Mouse (Mus musculus) kidney, adult 2 months (tissue): ENCODE data around the gene Pacsin2. TPM values are rescaled to one million over a fixed set of nuclear protein-coding genes. Genes with fewer than 3 reads are reported as not detected.
"Not testable (repeated sequence)": the region's sequence is repeated elsewhere in the genome, so short reads cannot be mapped to it uniquely, and the experiment has no call there.

ENCODE experiments used
- DNase-seq: peaks from one replicate; pipeline ENCODE4 v3.0.0; 2021
- H3K27ac ChIP-seq: fragments of 200-500 bp; 2 replicates; pipeline ENCODE4 v1.5.1; 2012; ENCODE audit warnings: low read depth, low read length, control low read depth, inconsistent platforms; ENCODE audit not compliant: insufficient read depth
- H3K27me3 ChIP-seq: fragments of 200-500 bp; replicated peaks from 2 replicates; pipeline ENCODE4 v1.6.1; 2012; ENCODE audit warnings: mild to moderate bottlenecking, moderate library complexity, low read length, inconsistent platforms; ENCODE audit not compliant: control insufficient read depth, insufficient read depth
- H3K36me3 ChIP-seq: fragments of 200-500 bp; 2 replicates; pipeline ENCODE4 v1.6.1; 2012; ENCODE audit warnings: mild to moderate bottlenecking, moderate library complexity, low read length, inconsistent platforms; ENCODE audit not compliant: control insufficient read depth, insufficient read depth
- H3K4me1 ChIP-seq: fragments of 200-500 bp; 2 replicates; pipeline ENCODE4 v1.6.1; 2011; ENCODE audit warnings: low read length; ENCODE audit not compliant: control insufficient read depth, insufficient read depth
- H3K4me3 ChIP-seq: fragments of 200-500 bp; 2 replicates; pipeline ENCODE4 v1.5.1; 2011; ENCODE audit warnings: mild to moderate bottlenecking, low read depth, low read length, control low read depth; ENCODE audit not compliant: insufficient read depth
- CTCF ChIP-seq: fragments of 200-500 bp; conservative IDR thresholded peaks from 2 replicates; pipeline ENCODE4 v1.5.1; 2011; ENCODE audit warnings: low read depth, mild to moderate bottlenecking, control low read depth, low read length, moderate library complexity, mixed read lengths; ENCODE audit not compliant: insufficient read depth, insufficient read length
- POLR2A ChIP-seq: fragments of 200-500 bp; IDR thresholded peaks from one replicate; pipeline ENCODE4 v1.6.1; 2011; ENCODE audit warnings: low read depth, low read length, control low read depth
- WGBS: fragments of 180-500 bp; shearing (Covaris S2); methylation state at CpG from one replicate; pipeline ENCODE4 v1.1.7; 2018; 5-methylcytosine and 5-hydroxymethylcytosine counted together
- polyA plus RNA-seq: library from polyadenylated mRNA; depleted of rRNA; stranded (reverse); fragments of >200 nt; gene quantifications from 2 replicates; pipeline ENCODE4 v1.2.3, GENCODE M21; 2012

The Pacsin2 gene
- polyA plus RNA-seq, 1 experiment: 126 TPM

DNA sequence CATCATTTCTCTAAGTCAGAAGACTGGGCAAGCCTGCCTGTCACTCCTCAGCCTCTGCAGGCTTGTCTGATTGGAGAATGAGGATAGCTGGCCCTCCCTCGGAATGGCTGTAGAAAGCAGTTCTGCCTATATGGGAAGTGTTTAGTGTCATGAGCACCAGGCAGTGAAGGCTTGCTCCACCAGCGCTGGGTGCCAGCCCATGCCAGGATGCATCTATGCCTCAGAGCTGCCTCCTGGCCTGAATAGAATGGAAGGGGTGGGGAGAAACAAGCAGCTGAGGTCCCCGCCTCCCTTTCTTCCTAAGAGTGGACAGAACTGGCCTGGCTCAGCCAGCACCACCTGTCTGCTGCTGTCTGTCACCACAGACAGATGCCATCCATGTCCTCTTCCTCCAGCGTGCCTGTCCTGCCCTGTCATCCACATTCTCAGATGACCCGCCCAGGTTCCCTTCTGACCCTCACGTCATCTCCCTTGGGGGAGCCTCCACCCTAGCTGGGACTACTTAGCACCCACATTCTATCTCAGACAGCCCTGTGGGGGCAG is 4.9 kb upstream of the Pacsin2 start:
- Histone ChIP-seq H3K4me1 (peaks cover 19% of the 10 kb centered on the region; the same call in 1 of the 2 replicates), H3K27me3 (no peaks in the 10 kb centered on the region), H3K36me3 (no peaks in the 10 kb centered on the region), H3K4me3 (no peak overlapping the region), H3K27ac (no peak overlapping the region)
- TF ChIP-seq CTCF: no peak
- TF ChIP-seq POLR2A: no peak
- DNase-seq: no peak
- WGBS: 83% methylated on average over 6 of the region's 6 CpGs

DNA sequence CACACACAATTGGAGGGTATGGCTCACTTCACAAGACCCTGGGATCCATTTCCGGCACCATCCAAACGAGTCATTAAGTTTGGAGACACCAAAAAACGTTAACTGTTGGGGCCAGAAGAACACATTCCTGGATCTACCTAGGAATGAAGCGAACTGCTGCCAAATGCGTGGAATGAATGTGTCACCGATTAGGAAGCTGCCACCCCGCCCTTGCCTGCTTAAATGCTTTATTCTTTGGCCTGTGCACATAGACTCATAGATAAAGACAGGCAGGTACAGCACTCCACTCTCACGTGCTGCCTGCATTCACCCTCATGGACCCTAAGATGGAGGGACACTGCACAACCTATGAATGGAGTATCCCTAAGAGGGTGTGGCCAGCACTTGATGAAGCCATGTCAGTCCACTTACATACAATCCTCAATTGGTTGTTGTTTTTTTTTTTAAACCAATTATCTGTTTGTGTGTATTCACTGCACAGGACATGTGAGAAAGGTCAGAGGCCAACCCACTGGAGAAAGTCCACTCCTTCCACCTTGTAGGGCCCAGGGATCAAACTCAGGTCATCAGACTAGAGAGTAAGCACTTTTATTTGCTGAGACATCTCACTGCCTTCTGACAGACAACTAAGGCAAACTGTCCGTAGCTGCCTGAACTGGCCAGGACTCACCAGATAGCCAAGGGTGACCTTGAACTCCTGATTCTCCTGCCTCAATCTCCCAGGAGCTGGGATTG is 3.0 kb upstream of the Pacsin2 start:
- no peak overlapping the region for H3K27ac ChIP-seq
- peaks cover 24% of the 10 kb centered on the region; the same call in 1 of the 2 replicates for H3K4me1 ChIP-seq
- H3K36me3 ChIP-seq: no peaks in the 10 kb centered on the region
- H3K27me3 ChIP-seq: no peaks in the 10 kb centered on the region
- TF ChIP-seq CTCF (no peak), POLR2A (no peak)
- WGBS: 43% methylated on average over 9 of the region's 9 CpGs
- DNase-seq: peak; percentile 77
- no peak overlapping the region for H3K4me3 ChIP-seq

DNA sequence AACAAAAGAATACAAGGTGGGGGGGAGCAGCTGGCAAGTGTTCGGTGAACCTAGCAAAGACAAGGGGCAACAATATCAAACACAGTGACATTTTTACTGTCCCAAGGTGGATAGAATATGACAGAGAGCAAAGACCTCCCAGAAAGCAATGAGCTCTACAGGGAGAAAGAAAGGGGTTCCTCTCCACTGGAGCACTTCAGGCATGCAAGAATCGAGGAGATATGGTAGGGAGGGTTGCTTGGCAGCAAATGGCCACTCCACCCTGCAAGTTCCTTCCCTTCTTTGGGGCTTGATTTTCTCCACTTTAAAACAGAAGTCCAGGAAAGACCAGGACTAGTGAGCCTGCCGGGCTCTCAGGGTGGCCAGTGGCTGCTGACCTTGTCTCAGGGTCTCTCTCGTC is 1.9 kb upstream of the Pacsin2 start:
- DNase-seq: no peak
- H3K4me3 ChIP-seq: no peak overlapping the region
- no peaks in the 10 kb centered on the region for H3K36me3 ChIP-seq
- H3K27me3 ChIP-seq: no peaks in the 10 kb centered on the region
- 56% methylated on average over 4 of the region's 4 CpGs for WGBS
- TF ChIP-seq CTCF: no peak
- TF ChIP-seq POLR2A: no peak
- H3K27ac ChIP-seq: no peak overlapping the region
- peaks cover 23% of the 10 kb centered on the region; the same call in 1 of the 2 replicates for H3K4me1 ChIP-seq

DNA sequence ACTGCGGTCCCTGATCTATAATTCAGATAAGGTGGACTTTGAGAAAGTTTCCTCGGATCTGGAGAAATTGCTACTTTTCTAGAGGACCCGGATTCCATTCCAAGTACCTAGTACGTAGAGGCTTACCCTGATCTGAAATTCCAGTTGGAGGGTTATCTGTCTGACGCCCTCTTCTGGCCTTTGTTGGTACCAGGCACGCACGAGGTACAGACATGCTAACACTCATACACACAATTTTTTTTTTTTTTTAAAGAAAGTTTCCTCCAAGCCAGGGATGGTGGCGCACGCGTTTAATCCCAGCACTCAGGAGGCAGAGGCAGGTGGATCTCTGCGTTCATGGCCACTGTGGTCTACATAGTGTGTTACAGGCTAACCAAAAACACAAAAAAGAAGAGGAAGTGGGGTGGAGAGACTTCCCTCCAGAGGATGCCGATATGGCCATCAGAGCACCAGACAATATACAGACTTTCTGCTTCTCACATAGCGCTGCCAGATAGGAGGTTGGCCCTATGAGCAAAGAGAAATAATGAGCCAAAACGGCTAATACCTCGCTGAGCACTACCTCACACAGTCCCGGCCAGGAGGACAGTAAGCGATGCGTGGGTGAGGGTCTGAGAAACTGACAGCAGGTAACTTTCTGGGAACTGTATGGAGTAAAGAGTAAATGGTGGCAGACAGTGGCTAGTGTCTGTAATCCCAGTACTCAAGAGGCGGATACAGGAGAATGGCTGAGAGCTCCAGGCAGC is 672 bp upstream of the Pacsin2 start:
- peak overlapping the region; percentile 60 for H3K27ac ChIP-seq
- no peak for DNase-seq
- TF ChIP-seq CTCF (0 out of 2 replicates have a peak, but pooled peaks have one; percentile 31), POLR2A (no peak)
- H3K4me1 ChIP-seq: peaks cover 26% of the 10 kb centered on the region
- no peaks in the 10 kb centered on the region for H3K36me3 ChIP-seq
- WGBS: 73% methylated on average over 19 of the region's 19 CpGs
- H3K27me3 ChIP-seq: no peaks in the 10 kb centered on the region
- H3K4me3 ChIP-seq: no peak overlapping the region

DNA sequence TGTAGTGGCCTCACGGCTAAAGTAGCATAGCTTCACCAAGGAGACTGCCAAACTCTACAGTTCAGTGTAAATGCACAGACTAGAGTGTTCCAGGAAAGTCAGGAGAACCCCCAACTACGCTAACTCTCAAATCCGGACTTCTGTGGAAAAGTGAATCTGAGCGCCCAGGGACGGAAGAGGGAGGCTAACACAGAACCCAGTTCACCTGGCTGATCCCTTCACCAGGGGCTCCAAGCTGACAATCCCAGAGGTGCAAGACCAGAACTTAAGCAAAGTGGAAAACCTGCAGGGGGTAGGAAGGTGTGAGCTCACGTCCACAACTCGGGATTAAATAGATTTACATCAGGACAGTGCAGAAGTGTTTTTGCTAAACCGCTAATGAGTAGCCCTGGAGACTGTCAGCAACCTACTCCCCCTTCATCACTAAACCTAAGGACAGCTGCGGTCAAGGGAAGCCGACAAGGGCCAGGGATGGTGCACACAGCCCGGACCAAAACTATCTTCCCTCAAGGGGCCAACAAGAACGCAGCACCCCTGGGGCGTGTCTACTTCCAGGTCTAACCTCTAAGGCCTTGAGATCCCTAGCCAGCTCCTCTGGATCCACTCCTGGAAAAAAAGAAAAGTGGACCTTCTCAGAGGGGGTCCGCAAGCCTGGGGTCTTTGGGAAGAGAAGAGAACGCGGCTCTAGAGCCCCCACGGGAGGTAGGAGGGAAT is 880 bp downstream of the Pacsin2 start:
- Histone ChIP-seq H3K36me3 (no peaks in the 10 kb centered on the region), H3K27ac (peak overlapping the region; percentile 76), H3K4me3 (peak overlapping the region; percentile 60), H3K27me3 (no peaks in the 10 kb centered on the region), H3K4me1 (peaks cover 29% of the 10 kb centered on the region)
- TF ChIP-seq POLR2A (no peak), CTCF (no peak)
- DNase-seq: no peak
- 3% methylated on average over 17 of the region's 17 CpGs for WGBS

DNA sequence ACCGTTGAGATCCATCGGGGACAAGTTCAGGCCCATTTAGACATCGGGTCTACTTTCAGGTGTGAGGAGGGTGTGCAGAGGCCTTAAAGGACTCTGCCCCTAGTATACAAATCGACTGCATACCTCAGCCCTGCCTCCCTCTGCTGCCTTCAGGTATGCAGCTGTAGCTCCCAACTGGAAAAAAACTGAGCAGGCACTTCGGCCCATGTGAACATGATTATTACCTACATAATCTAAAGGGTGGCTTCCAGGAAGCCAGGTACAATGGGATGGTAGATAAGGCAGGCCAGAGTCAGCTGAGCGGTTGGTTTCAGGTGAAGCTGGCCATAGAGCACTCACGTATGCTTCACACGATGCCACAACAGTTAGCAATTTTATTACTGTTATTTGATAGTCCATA is 2.1 kb downstream of the Pacsin2 start:
- H3K36me3 ChIP-seq, H3K27me3 ChIP-seq, DNase-seq: not testable (repeated sequence)
- Histone ChIP-seq H3K4me1 (peaks cover 32% of the 10 kb centered on the region), H3K4me3 (peak overlapping the region; percentile 32; the same call in 1 of the 2 replicates), H3K27ac (peak overlapping the region; percentile 48)
- 36% methylated on average over 8 of the region's 8 CpGs for WGBS

DNA sequence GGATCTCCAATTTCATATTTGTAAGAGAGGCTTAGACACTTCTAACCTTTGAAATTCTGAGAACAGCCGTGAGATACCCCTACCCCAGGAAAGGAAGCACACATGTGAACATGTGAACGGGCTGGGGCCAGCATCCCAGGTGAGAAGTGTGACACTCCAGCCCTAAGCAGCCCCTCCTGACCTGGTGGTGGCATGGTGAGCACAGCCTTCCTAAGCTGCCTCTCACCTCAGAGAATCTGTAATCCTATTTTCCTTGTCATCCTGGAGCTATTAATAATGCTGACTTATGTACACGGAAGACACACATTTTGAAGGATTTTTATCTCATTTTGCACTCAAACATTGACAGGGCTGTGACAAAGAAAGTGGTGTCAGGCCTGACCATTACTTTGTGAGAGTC is 3.5 kb downstream of the Pacsin2 start:
- Histone ChIP-seq H3K4me1 (peaks cover 39% of the 10 kb centered on the region), H3K4me3 (no peak overlapping the region), H3K27me3 (no peaks in the 10 kb centered on the region), H3K27ac (peak overlapping the region; percentile 31), H3K36me3 (no peaks in the 10 kb centered on the region)
- DNase-seq: no peak
- TF ChIP-seq POLR2A (no peak), CTCF (no peak)
- 72% methylated on average over 3 of the region's 3 CpGs for WGBS
